Mouse (Mus musculus) megakaryocyte, adult 5-6 weeks (primary cell): ENCODE measurements around the gene Lgals4. TPM values are rescaled to one million over a fixed set of nuclear protein-coding genes. Genes with fewer than 3 reads are reported as not detected.
A peak's percentile ranks its signal among the peaks of the same experiment; 100 is the strongest.

ENCODE experiments used
- ATAC-seq: 2 replicates; pipeline ENCODE4 v1.8.0; 2016; ENCODE audit warnings: mild to moderate bottlenecking, inconsistent platforms; ENCODE audit not compliant: poor library complexity, severe bottlenecking
- total RNA-seq, 2 experiments: library from RNA; stranded (forward) in 1 of 2; stranded (reverse) in 1 of 2; fragments of 153-499, 151-499 nt in 1 of 2; fragments of 221-1000, 200-1000 nt in 1 of 2; gene quantifications; 2 replicates each; pipeline versions ENCODE4 v1.2.3 to v1.2.4; 2015 to 2017

Gene Lgals4
- total RNA-seq, 2 experiments from 2014 or later = 3.1 to 5.9 TPM

DNA sequence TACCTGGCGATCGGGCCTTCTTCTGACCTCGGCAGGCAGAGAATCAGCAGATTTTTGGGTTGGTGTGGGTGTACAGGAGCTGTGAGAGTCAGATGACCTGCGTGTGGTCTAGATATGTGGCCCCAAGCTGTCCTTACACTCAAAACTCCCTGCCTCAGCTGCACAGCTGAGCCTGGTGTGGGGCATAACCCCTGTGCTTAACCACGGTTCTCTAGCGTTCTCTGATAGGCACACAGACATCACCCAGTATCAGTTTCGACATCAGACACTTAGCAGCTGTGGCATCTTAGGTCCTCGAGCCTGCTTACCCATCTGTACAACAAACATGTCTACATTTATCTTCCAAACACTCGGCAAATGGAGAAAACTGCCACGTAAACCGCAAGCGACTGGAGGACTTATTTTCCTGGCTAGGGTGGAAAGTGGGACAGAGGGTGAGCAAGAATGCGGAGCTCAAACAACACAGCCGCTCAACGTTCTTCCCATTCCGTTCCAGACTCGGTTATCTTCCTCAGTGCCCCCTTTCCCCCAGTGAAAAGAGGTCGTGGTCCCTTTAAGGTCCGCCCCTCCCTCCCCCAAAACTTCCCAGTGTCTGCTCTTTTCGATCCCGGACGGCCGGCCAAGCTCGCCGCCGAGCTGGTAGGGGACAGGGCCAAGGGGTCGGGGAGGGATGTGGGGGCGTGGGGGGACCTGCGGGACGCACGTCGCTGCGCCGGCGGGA is 25.3 kb upstream of the Lgals4 start, which contains the start of gene Hnrnpl:
Gene Hnrnpl (plus strand): TSS at position 321 of the 721 bp plus-strand sequence.
- peak; percentile 3 for ATAC-seq

DNA sequence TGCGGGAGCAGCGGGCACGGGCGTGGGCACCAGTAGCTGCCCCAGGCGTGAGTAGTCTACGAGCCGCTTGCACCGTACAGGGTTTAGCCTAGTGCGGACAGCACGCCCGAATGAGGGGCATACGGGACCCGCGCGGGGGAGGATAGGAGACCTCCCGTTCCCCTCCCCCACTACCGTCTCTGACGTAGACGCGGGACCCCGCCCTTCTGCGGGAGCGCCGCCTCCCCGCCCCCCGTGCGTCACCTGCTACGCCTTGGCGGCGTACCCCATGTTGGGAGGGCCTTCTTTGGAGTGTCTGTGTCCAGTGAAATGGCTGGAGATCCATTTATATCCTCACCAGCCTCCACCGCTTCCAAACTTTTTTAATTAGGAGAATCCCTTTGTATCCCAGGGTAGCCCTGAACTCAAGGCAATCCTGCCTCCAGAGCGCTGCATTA is 24.7 kb upstream of the Lgals4 start:
- ATAC-seq = peak; percentile 62

DNA sequence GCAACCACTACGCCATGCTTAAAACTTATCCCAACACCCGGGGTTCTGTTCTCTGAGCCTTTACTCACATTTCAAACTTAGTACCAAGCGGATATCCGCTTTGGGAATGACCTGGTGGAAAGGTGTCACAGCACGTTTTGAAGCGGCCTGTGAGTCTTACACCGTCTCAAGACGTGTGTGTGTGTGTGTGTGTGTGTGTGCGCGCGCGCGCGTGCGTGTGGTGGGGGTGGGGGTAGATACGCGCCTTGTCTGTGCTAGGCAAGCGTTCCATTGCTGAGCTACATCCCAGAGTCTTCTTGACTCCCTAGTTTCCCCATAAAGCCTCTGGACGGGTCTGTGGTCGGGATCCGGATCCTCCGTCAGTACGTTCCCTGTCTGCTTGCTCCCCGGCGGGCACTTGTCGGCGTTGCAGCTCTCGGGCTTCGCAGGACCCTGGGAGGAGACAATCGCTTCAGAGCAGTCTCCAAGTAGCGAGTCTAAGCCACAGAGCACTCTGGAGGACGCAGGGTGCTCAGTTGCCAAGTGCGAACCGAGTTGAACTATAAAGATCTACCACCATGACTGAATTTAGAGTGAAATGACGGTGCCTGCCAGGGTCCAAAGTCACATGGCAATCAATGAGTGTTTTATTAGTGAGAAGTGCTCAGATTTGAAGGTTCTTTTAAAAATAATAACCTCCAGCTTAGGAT is 24.1 kb upstream of the Lgals4 start:
- ATAC-seq = peak; percentile 10

DNA sequence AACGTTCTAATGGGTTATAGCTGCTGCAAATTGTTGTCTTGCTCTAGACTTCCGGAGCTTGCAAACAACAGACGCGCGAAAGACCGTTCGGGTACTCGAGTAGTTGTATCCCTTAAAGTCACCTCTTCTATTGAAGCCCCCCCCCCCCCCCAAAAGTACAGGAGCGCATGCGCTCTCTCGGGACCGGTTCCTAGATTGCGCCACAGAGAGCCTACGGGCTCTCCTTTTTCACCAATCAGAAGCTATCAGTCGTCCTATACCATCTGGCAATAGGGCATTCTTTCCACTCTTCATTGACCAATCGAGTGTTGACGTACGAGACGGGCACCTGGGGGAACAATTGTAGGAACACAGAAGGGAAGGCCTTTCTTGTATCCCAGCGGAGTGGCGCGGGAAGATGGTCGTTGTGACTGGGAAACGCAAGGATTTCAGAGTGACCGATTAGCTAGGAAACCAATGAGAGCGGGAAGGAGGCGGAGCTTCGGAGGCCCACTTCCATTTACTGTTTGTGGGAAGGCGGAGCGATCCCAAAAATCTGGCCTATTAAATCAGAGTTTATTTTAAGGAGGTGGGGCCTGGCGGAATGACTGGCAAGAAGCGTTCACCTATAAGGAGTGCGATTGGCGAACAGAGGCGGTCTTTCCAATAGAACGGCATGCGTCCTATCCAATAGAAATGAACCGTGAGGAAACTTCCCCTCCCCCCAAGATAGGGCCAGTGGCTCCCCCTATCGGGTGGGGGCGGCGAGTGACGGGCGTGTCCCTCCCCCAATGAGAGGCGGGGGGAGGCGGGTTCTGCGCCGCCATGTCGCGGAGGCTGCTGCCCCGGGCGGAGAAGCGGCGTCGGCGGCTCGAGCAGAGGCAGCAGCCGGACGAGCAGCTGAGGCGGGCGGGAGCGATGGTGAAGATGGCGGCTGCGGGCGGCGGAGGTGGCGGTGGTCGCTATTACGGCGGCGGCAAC is 23.3 kb upstream of the Lgals4 start:
- ATAC-seq = peak; percentile 73

DNA sequence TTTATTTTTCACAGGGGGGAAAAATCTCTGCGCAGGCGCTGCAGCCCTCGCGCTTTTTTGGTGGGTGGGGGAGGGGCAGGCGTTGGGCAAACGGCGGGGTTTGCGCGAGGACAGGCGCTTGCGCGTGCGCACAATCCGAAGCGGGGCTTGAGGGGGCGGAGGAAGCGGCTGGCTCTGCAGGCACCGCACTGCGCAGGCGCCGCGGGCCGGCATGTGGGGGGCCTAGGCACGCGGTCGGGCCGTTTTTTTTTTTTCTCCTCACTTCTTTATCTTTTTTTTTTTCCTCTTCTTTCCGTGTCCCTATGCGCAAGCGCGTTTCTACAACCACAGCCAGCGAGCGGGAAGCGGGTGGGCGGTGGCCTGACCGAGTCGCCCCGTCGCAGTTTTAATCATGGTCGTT is 22.4 kb upstream of the Lgals4 start:
- ATAC-seq = peak; percentile 16; the same call in 1 of the 2 replicates

DNA sequence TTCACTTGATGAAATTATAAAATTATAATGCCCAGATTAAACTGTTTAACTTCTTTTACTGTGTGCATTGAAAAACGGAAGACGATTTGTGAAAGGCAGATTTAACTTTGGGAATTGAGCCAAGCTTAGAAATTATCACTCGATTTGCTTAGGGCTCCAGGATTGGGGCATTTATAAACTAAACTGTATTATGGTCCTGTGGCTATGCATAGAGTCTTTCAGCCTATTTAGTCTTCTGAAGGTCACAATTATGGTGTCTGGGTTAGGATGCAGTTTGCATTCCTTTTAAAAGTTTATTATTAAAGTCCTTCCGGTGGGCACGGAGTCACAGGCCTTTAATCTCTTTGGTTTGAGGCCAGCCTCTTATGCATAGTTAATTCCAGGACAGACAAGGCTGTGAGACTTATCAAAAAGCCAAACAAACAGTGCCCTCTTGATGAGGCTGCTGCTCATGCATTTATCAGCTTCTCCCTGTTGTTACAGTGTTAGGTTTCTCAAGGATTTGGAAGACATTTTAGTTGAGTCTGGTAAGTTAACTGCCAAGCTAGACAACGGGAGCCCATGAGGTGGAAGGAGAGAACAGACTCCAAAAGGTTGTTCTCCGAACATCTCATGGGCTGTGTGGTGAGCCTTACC is 21.9 kb upstream of the Lgals4 start:
- ATAC-seq = no peak

DNA sequence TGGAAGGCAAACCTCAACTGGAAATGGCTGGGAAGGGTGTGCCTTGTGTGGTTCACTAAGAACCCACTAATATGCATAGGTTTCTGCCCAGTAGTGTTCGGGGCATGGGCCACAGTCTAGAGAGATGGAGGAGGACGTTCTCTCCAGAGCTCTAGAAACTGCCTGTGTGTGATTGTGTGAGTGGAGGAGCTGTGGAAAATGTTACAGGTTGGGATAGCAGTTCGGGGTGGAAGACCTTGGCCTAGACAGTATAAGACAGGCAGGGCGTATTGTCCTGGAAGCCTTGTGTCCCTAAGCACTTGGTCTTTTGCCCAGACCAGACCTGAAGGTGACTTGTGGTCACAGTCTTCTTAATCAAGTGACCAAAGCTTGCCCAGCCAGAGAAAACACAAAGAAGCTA is 21.2 kb upstream of the Lgals4 start:
- ATAC-seq = no peak

DNA sequence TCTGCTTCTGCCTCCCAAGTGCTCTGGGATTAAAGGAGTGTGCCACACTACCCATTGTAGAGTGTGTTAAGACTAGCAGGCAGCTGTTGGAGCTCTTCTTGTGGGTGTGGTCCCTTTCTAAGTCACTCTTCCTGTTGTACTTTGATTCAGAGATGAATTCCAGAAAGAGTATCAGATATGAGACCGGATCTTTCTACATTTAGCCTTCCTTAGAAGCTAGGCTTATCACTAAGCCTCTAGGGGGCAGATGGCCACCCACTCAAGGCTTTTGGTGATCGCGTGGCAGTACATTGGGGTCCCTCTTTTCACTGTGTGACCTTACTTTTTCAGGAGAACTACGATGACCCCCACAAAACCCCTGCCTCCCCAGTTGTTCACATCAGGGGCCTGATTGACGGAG is 20.7 kb upstream of the Lgals4 start:
- no peak for ATAC-seq

DNA sequence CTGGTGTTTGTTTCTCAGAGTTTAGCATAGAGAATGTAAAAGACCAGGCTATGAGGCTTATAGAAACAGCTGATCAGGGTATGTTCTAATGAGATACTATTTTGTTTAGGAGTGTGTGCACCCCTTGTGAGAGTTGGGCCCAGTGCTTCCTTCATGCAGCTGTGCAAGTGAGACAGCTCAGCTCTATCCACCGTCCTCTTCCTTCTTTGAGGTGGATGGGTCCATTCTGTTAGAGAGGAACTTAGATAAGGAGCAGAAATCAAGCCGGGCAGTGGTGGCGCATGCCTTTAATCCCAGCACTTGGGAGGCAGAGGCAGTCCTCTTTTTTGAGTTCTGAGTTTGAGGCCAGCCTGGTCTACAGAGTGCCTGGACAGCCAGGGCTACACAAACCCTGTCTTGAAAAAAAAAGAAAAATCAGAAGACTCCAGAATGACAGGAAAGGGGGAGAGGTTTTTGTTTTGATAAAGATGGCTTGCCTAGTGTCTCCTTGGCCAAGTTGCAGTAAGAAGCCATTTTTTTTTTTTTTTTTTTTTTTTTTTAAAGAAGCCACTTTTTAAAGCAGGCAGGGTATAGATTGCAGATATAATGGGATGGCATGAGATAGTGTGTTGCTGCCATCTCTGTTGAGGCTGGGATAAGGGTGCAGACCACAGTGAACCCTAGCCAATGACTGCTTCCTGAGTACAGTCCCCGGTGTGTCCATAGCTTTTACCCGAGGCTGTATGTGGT is 19.2 kb upstream of the Lgals4 start:
- no peak for ATAC-seq

DNA sequence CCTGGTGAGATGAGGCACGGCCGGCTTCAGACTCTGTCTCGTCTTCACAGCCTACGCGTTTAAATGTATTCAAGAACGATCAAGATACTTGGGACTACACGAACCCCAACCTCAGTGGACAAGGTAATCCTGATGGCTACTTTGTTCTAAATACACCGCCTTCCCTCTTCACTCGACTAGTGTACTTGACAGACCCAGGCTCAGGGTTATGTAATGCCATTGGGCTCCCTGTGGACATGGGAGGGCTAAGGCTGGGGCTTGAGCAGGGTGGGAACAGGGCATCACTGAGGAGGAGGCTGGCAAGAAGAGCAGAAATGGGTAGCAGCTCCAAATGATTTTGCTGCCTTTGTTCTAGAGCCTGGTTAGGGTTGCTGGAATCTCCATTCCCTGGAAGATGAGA is 18.4 kb upstream of the Lgals4 start:
- ATAC-seq = no peak

DNA sequence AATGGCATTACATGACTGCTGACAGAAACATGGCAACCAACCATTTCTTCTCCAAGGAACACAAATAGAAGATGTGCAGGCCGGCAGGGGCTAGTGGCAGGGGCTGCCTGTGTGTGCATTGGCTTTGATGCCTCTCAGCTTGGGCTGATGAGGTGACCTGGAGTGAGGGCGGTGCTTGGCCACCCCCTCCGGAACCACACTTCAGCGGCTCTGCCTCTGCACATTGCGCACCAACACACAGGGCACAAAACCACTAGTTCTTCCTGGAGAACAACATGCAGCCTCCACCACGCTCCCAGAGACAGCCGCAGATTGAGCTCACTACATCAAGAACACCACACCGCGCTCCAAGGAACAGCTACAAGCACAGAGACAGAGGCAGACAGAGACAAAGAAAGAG is 17.5 kb upstream of the Lgals4 start:
- ATAC-seq = no peak

DNA sequence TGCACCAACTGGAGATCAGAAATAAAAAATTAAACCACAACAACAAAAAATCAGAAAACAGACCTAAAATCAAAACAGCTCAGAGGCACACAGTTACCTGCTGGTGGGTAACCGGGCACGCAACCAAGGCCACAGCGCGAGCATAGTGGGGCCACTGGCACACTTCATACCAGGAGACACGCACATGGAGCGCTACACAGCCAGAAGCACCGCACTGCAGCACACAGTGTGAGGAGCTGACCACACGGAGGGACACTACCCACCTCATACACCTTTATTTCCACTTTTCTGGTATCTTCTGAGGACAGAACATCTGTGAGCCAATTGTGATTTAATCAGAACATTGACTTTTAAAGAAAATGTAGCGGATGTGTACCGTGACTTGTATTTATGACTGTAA is 16.7 kb upstream of the Lgals4 start:
- no peak for ATAC-seq

DNA sequence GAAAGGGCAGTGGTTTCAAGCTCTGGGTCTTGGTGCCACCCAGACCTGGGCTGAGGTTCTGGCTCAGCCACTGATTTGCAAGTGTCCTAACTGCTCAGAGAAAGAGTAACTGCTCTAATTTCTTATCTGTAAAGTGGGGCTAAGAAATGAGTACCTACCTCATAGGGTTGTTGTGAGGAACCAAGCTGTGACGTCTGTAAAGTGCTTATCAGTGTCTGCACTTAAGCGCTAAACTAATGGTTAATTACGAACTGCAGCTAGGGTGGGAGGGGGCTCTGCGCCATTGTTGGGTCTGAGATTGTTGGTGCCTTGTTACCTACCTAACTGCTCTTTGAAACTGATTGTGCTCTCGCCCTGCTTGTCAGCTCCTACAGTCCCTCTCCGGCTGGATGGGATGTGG is 16.1 kb upstream of the Lgals4 start:
- ATAC-seq = no peak

DNA sequence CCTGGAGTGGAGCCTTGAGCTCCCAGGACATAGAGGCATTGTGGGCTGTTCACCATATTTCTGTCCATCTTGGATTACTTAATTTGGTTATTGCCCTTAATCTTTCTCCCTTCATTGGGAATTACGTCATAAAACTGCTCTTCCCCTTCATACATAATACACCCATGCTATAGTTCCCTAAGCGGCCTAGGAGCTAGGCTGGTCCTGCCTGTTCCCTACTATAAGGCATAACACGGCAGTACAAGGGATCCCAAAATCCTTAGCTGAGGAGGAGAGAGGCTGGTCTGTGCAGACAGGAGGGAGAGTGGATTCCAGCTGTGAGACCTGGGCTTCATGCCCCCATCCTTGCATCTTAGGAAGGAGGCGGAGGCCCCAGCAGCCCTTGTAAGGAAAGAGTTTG is 15.7 kb upstream of the Lgals4 start:
- no peak for ATAC-seq

DNA sequence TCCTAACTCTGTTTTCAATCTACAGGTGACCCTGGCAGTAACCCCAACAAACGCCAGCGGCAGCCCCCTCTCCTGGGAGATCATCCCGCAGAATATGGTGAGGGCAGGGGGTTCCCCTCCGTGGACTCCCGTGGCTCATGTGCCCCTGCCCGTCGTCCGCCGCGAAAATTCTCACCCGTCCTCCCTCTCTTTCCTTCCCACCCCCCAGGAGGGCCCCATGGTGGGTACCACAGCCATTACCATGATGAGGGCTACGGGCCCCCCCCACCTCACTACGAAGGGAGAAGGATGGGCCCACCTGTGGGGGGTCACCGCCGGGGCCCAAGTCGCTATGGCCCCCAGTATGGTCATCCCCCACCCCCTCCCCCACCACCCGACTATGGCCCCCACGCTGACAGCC is 15.2 kb upstream of the Lgals4 start:
- no peak for ATAC-seq

DNA sequence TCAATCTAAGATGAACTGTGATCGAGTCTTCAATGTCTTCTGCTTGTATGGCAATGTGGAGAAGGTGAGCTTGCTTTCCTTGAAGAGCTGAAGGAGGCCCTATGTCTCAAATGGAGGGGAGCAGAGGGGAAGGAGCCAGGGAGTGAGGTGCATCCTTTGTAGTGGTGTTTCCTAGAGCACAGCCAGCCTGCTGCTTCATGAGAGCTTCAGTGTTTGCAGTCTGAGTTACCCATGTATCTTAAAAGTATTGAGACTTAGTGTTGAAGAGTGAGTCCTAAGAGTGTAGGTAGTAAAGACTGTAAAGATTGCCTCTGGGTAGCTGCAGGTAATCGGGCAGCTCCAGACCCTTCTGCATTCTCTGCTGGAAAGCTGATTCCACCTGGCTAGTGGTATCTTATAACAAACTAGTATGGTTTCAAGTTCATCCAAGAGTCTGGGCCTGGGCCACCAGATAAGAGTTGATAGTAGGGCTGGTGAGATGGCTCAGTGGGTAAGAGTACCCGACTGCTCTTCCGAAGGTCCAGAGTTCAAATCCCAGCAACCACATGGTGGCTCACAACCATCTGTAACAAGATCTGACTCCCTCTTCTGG is 14.7 kb upstream of the Lgals4 start:
- ATAC-seq = no peak

DNA sequence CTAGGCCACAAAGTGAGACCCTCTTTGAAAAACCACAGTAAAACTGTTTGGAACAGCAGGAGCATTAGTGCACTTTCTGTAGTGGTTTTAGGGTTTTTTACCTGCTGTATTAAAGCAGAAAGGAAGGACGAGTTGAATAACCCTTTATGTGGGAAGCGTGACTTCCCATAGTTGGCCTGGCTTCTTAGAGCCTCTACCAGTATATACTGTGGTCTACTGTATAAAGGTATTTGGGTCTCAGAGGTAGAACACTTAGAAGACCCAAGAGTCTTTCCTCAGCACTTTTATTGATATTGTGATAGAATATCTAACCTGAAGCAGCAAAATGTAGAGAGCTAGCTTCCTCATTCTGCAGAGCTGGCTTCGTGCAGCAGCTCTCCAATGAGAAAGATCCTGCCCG is 14.1 kb upstream of the Lgals4 start:
- no peak for ATAC-seq

DNA sequence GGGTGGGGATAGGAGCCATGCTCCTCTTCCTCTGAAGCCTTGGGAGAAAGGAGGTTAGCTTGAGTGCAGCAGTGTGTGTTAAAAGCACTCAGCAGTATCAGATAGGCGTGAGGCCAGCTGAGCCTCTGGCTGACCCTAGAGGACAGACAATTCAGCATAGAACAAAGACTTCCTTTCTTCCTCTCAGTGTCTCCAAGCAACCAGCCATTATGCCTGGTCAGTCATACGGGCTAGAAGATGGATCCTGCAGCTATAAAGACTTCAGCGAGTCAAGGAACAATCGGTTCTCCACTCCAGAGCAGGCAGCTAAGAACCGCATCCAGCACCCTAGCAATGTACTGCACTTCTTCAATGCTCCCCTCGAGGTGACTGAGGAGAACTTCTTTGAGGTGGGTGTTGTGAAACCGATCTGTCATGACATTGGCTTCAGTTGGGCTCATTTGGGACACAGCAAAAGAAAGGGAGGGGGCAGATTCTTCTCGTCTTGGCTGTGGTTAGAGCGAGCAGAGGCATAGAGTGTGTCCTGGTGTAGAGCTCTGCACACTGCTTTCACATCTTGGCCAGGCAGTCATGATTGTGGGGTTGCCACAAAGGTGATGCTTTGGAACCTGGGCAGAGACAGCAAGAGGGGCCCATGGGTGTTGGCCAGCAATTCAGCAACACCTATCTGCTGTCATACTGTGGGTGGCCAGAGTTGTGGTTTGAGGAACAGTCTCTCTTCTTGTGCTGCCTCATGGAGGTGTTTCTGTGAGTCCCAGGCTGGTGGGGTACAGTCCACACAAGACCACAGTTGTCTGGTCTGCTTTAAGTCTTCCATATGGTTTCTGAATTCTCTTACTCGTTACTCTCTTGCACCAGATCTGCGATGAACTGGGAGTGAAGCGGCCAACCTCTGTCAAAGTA is 13.0 kb upstream of the Lgals4 start:
- ATAC-seq = no peak
